Mouse (Mus musculus) brain, embryonic 14.5 days (tissue): Measurements from ENCODE around the gene Ccdc187.

Experiments used
- CTCF ChIP-seq: fragments of 200-500 bp; IDR thresholded peaks from 2 replicates; pipeline ENCODE4 v1.5.1; 2012; ENCODE audit warnings: inconsistent platforms, mild to moderate bottlenecking, moderate library complexity, borderline replicate concordance; ENCODE audit not compliant: insufficient read depth, insufficient read length; ENCODE audit errors: extremely low read depth
- POLR2A ChIP-seq: fragments of 200-500 bp; IDR thresholded peaks from 2 replicates; pipeline ENCODE4 v1.6.1; 2012; ENCODE audit warnings: mild to moderate bottlenecking, inconsistent platforms, borderline replicate concordance; ENCODE audit not compliant: poor library complexity, insufficient read depth, insufficient read length, severe bottlenecking; ENCODE audit errors: extremely low read depth

DNA sequence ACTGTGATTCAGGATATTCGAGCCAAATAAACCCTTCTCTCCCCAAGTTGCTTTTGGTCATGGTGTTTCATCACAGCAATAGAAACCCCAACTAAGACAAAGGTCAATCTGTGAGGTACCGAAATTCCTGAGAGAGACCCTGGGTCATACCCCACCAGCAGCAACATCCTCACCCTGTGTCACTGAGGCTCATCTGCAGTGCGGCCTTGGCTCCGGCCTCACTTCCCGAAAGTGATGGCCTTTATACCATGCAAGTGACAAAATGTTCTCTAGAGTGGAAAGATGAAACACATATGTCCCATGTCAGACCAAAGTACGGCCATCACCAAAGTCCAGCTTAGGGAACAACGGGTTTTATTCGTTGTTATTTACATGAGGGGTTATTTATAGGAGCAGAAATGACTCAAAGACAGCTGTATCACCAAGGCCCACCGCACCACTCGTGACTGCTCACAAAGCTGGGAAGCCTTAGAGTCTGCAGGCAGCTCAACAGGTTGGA, 7.7 kb upstream of the Ccdc187 start:
- TF ChIP-seq POLR2A: no peak
- no peak for TF ChIP-seq CTCF
